Mouse (Mus musculus) heart, postnatal 0 days (tissue): ENCODE data around the gene Alg12. TPM values are rescaled to one million over a fixed set of nuclear protein-coding genes. Genes with fewer than 3 reads are reported as not detected.
A peak's percentile ranks its signal among the peaks of the same experiment; 100 is the strongest.

Experiments used
- ATAC-seq: fragments of 200-750 bp; cut with Nextera tagmentation; 2 replicates; pipeline ENCODE4 v1.8.0; 2017; ENCODE audit warnings: low read depth, moderate number of reproducible peaks, moderate library complexity; ENCODE audit not compliant: insufficient read depth
- DNase-seq: peaks from one replicate; pipeline ENCODE4 v3.0.0-alpha.2; 2016; ENCODE audit warnings: low spot score
- H3K27ac ChIP-seq: fragments of 300-500 bp; sonication (generic); 2 replicates; pipeline ENCODE4 v1.5.1; 2014; ENCODE audit warnings: low read depth, mild to moderate bottlenecking
- H3K27me3 ChIP-seq: fragments of 300-500 bp; sonication (generic); 2 replicates; pipeline ENCODE4 v1.6.1; 2014; ENCODE audit warnings: low read length, mixed read lengths; ENCODE audit not compliant: control insufficient read depth, insufficient read depth
- H3K36me3 ChIP-seq: fragments of 300-500 bp; sonication (generic); replicated peaks from 2 replicates; pipeline ENCODE4 v1.6.1; 2014; ENCODE audit warnings: low read length, mixed read lengths; ENCODE audit not compliant: control insufficient read depth, insufficient read depth
- H3K4me1 ChIP-seq: fragments of 300-500 bp; sonication (generic); 2 replicates; pipeline ENCODE4 v1.6.1; 2014; ENCODE audit warnings: antibody characterized with exemption; ENCODE audit not compliant: control insufficient read depth, insufficient read depth
- H3K4me2 ChIP-seq: fragments of 300-500 bp; sonication (generic); 2 replicates; pipeline ENCODE4 v1.6.1; 2014; ENCODE audit warnings: low read depth, mild to moderate bottlenecking, low read length, moderate library complexity
- H3K4me3 ChIP-seq: fragments of 300-500 bp; sonication (generic); 2 replicates; pipeline ENCODE4 v1.5.1; 2014; ENCODE audit warnings: low read depth, low read length
- H3K9ac ChIP-seq: fragments of 300-500 bp; sonication (generic); replicated peaks from 2 replicates; pipeline ENCODE4 v1.6.1; 2014; ENCODE audit warnings: low read depth, low read length, mixed read lengths
- H3K9me3 ChIP-seq: fragments of 300-500 bp; sonication (generic); replicated peaks from 2 replicates; pipeline ENCODE4 v1.6.1; 2016; ENCODE audit warnings: low read length; ENCODE audit not compliant: control insufficient read depth
- CTCF ChIP-seq: IDR thresholded peaks from 2 replicates; pipeline ENCODE4 v1.5.1; 2016; ENCODE audit warnings: antibody characterized with exemption, control low read depth, low read depth
- EP300 ChIP-seq: IDR thresholded peaks from 2 replicates; pipeline ENCODE4 v1.6.1; 2016; ENCODE audit warnings: antibody characterized with exemption, low read depth
- WGBS: fragments of 180-500 bp; shearing (Covaris S2); extraction: QIAGEN DNeasy Blood & Tissue Kit; methylation state at CpG from one replicate; pipeline ENCODE4 v1.1.7; 2014; 5-methylcytosine and 5-hydroxymethylcytosine counted together
- polyA plus RNA-seq: library from polyadenylated mRNA; unstranded; fragments of >200 nt; fragmentation: Nextera tagmentation; extraction: Ambion mirVana; gene quantifications from 2 replicates; pipeline ENCODE4 v1.2.1, GENCODE M21; 2015
- total RNA-seq: library from RNA; depleted of rRNA; stranded (reverse); fragments of >200 nt; gene quantifications from 2 replicates; pipeline ENCODE4 v1.2.3, GENCODE M21; 2014; ENCODE audit warnings: low replicate concordance

The Alg12 gene
- total and polyA plus RNA-seq, 2 experiments from 2014 or later, result 6.4 to 21.8 TPM

DNA sequence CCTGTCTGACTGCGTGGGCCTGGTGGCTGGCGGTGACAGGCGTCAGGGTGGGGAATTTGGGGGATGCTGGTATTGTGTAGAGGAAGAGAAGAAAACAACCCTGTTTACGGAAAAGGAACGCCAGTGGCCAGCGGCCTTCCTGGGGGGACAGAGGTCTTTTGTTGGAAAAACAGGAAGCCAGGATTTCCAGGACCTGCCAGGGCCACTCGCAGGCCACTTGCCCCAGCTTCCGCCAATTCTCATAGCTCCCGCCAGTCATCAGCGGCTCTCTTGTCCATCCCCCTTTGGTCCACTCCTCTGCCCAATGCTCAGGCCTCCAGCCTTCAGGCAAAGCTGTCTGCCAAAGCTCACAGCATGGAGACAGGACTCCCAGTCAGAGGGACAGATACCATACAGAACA lies 21.0 kb upstream of the Alg12 start:
- Histone ChIP-seq H3K36me3 (no peaks in the 10 kb centered on the region), H3K4me1 (peaks cover 37% of the 10 kb centered on the region), H3K9me3 (no peaks in the 10 kb centered on the region), H3K4me3 (no peak overlapping the region), H3K27ac (peak overlapping the region; percentile 98), H3K27me3 (no peaks in the 10 kb centered on the region), H3K4me2 (0 out of 2 replicates have a peak overlapping the region, but pooled peaks have one; percentile 39), H3K9ac (peak overlapping the region; percentile 32; the same call in 1 of the 2 replicates)
- peak; percentile 71 for DNase-seq
- WGBS, result 32% methylated on average over 10 of the region's 10 CpGs
- ATAC-seq, result peak; percentile 6
- TF ChIP-seq EP300 (peak; percentile 88; the same call in 1 of the 2 replicates), CTCF (no peak)

GRCm38 (mm10) chr15:88839271-88839670 lies 20.2 kb upstream of the Alg12 start:
- DNase-seq (peak; percentile 92), ATAC-seq (peak; percentile 89)
- Histone ChIP-seq H3K4me3 (no peak overlapping the region), H3K4me1 (peaks cover 37% of the 10 kb centered on the region), H3K9ac (peak overlapping the region; percentile 32; the same call in 1 of the 2 replicates), H3K4me2 (peak overlapping the region; percentile 39), H3K27ac (peak overlapping the region; percentile 98), H3K36me3 (no peaks in the 10 kb centered on the region), H3K27me3 (no peaks in the 10 kb centered on the region), H3K9me3 (no peaks in the 10 kb centered on the region)
- TF ChIP-seq CTCF (no peak), EP300 (peak; percentile 81; the same call in 1 of the 2 replicates)
- WGBS, result 3% methylated on average over 9 of the region's 9 CpGs

GRCm38 (mm10) chr15:88837977-88838376 lies 18.9 kb upstream of the Alg12 start:
- H3K9ac ChIP-seq, result peak overlapping the region; percentile 22
- H3K4me1 ChIP-seq, result peaks cover 37% of the 10 kb centered on the region
- ATAC-seq, result no peak
- 2% methylated on average over 11 of the region's 11 CpGs for WGBS
- no peaks in the 10 kb centered on the region for H3K36me3 ChIP-seq
- no peaks in the 10 kb centered on the region for H3K27me3 ChIP-seq
- DNase-seq, result peak; percentile 63
- H3K4me2 ChIP-seq, result peak overlapping the region; percentile 69
- peak overlapping the region; percentile 81 for H3K27ac ChIP-seq
- TF ChIP-seq CTCF (no peak), EP300 (no peak)
- H3K9me3 ChIP-seq, result no peaks in the 10 kb centered on the region
- peak overlapping the region; percentile 53 for H3K4me3 ChIP-seq

DNA sequence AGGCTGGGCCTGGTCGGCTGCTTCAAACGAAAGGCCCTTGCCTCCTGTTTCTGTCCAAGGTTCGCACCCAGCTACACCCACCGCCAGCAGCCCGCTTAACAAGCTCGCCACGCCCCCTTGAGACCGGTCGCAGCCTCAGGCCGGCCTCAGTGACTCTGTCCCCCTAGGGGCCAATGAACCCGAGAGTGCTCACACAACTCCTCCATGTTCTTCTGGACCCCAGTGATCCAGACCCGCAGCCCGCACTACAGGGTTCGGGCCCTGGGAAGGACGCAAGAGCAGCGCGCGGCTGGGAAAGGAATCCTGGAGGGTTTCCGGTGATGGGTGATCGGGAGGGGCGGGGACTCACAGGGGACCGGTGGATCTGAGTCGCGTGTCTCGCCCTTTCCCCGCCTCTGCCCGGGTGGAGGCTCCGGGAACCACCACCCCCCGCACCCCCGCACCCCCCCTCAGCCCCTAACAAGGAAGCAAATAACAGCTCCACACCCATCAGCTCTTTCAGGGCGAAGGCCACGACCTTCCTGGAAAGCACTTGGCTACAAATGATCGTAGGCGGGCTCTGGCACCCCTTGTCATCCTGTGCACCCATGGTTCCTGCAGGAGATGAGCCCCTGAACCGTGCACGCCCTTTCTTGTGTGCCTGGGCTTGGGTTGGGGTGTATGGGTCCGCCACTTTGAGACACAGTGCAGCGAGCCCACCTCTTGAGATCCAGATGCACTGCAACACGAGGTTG lies 18.2 kb upstream of the Alg12 start:
- H3K27ac ChIP-seq, result peak overlapping the region; percentile 81
- under 1% methylated on average over 39 of the region's 39 CpGs for WGBS
- peaks cover 40% of the 10 kb centered on the region for H3K4me1 ChIP-seq
- H3K27me3 ChIP-seq, result no peaks in the 10 kb centered on the region
- peak overlapping the region; percentile 22 for H3K9ac ChIP-seq
- peak; percentile 72 for DNase-seq
- H3K4me2 ChIP-seq, result peak overlapping the region; percentile 69
- TF ChIP-seq EP300 (no peak), CTCF (peak; percentile 26)
- peak; percentile 55 for ATAC-seq
- peak overlapping the region; percentile 53 for H3K4me3 ChIP-seq
- H3K36me3 ChIP-seq, result no peaks in the 10 kb centered on the region
- no peaks in the 10 kb centered on the region for H3K9me3 ChIP-seq

DNA sequence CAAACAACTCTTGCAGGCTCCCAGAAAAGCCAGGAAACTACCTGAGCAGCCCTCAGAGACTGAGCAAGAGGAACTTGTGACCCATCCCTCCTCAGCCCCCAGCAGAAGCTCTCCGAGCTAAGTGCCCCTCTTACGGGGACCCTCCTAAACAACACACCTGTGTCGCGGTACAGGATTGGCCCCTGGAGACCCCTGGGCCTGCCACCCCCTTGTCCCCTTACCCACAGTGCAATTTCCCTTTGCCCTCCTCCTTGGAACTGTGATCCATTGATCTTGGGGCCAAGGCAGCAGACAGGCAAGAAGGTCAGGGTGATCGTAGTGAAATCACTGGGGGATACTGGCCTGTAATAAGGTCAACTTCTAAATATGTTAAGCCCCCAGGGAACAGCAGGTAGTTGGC lies 17.5 kb upstream of the Alg12 start:
- Histone ChIP-seq H3K27ac (peak overlapping the region; percentile 81), H3K9me3 (no peaks in the 10 kb centered on the region), H3K4me3 (no peak overlapping the region), H3K36me3 (no peaks in the 10 kb centered on the region), H3K9ac (no peak overlapping the region), H3K27me3 (no peaks in the 10 kb centered on the region), H3K4me2 (peak overlapping the region; percentile 69; the same call in 1 of the 2 replicates), H3K4me1 (peaks cover 47% of the 10 kb centered on the region)
- TF ChIP-seq CTCF, result no peak
- TF ChIP-seq EP300, result no peak
- 56% methylated on average over 5 of the region's 5 CpGs for WGBS
- ATAC-seq (no peak), DNase-seq (no peak)

- Histone ChIP-seq H3K9ac (no peak overlapping the region), H3K4me2 (no peak overlapping the region), H3K36me3 (no peaks in the 10 kb centered on the region), H3K27me3 (no peaks in the 10 kb centered on the region), H3K4me3 (no peak overlapping the region), H3K9me3 (no peaks in the 10 kb centered on the region), H3K27ac (peak overlapping the region; percentile 81), H3K4me1 (peaks cover 50% of the 10 kb centered on the region)
- TF ChIP-seq CTCF (peak; percentile 50), EP300 (no peak)
- peak; percentile 42 for DNase-seq
- ATAC-seq, result no peak
- 68% methylated on average over 6 of the region's 6 CpGs for WGBS
Observed at GRCm38 (mm10) chr15:88836031-88836430, 16.9 kb upstream of the Alg12 start.
